Mouse (Mus musculus) WW6 (cell line): ENCODE measurements around the gene C1qtnf9.
A peak's percentile ranks its signal among the peaks of the same experiment; 100 is the strongest.

Experiments used
- DNase-seq: peaks from one replicate; pipeline ENCODE4 v3.0.0-alpha.2; 2013; ENCODE audit warnings: low read depth, low spot score

C1qtnf9 gene

DNA sequence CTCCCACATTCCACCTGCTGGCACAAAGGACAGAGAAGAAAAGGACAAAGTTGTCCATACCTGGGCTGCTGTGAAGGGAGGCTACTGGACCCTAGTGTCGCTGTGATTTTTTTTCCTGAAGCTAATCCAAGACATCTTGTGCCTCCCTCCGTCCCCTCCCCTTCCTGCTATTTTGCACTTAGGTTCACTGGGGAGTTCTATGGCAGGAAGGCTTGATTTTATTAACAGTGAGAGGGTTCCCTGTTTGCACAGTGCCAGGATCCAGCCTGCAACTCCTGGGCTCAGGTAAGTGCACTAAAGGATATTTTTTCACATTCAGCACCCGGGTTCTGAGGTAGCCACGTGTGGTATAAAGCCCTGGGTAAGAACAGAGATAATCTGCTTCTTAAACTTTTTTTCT is at the start of gene C1qtnf9:
Gene C1qtnf9, plus strand, starts transcription at position 251 of the 400 bp plus-strand sequence.
- DNase-seq = no peak

DNA sequence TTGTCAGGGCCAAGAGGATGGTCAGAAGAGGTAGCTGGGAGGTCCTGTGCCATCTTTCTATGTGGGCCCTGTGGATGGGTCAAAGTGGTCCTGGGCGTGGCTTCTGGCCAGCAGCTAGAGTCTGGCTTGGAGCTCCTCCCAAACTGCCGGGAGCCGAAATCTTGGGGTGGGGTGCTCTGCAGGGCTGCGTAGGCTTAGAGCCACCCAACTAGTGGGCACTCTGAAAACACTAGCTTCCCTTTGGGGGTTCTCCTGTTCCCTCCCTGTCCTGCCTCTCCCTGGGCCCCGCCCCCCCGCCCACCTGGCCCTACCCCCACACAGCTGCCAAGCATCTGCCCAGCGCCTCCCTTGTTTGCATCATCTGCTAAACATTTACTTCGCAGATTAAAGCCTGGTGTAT is 46.6 kb upstream of the C1qtnf9 start:
- no peak for DNase-seq

- DNase-seq = no peak
Observed at GRCm38 (mm10) chr14:60721938-60722337, 46.0 kb upstream of the C1qtnf9 start.

- DNase-seq = no peak
Observed at GRCm38 (mm10) chr14:60726091-60726490, 41.8 kb upstream of the C1qtnf9 start.

- no peak for DNase-seq
Observed at GRCm38 (mm10) chr14:60727130-60727529, 40.8 kb upstream of the C1qtnf9 start.

DNA sequence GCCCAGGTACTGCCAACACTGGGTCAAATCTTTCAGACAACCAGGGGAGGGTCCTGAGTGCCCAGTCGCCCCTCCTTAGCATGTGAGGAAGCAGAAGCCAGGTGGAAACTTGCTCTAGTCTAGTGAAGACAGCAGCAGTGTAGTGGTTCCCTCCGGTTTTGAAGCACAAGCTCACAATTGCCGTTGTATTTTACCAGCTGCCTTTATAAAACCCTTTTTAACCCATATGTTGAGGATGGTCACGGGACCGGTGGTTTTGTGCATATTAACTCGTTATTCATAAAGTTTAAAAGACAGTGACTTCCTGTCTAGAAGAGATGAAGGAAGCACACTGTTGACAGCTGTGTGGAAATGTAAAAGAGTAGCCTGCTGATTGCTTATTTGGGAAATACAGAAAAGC is 35.9 kb upstream of the C1qtnf9 start:
- DNase-seq = no peak

DNA sequence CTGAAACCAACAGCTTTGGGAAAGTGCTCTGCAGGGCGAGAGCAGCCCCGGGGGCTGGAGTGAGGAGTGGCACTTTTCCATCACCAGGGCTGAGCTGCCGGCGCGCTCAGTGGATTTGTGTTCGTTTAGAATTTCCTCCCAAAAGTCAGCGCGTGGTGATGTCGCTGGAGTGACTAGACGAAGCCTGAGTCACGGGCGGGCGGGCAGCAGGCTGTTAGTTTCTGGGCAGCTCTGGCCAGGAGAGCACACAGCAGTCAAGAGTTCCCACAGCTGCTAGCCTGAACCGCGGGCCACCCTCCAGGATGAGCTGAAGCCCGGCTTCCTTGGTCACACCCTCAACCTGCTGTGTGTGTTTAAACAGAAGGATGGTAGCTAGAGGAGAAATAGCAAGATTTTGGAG is 35.1 kb upstream of the C1qtnf9 start:
- no peak for DNase-seq

- no peak for DNase-seq
Observed at GRCm38 (mm10) chr14:60733706-60734105, 34.2 kb upstream of the C1qtnf9 start.

- DNase-seq = no peak
Observed at GRCm38 (mm10) chr14:60735206-60735605, 32.7 kb upstream of the C1qtnf9 start.

- DNase-seq = no peak
Observed at GRCm38 (mm10) chr14:60735848-60736547, 31.9 kb upstream of the C1qtnf9 start.

DNA sequence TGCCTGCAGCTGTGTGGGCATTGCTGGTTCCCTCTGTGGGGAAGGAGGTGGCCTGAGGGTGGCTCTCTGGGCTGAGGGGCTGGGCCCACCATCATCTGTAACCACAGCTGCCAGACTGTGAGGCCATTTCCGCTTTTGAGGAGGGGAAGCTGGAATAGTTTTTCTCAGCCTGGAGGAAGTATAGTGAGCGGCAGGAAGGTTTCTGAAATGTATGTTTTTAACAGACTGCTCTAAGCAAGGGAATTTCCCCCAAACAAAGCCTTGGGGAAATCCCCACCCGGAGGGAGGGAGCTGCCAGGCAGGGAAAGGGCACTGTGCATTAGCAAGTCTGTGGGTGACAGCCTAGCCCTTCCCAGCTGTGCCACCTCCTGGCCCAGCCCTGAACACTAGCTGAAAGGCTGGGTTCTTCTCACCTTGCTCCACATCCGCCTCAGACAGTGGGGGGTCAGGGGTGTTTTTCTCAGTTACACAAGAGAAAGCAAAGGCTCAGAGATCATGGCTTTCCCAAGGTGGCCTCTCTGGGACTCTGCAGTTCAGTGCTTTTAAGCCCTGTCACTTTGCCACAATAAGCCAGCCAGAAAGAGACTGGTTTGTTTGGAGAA is 31.2 kb upstream of the C1qtnf9 start:
- DNase-seq = peak; percentile 29

- no peak for DNase-seq
Observed at GRCm38 (mm10) chr14:60737202-60737611, 30.7 kb upstream of the C1qtnf9 start.

DNA sequence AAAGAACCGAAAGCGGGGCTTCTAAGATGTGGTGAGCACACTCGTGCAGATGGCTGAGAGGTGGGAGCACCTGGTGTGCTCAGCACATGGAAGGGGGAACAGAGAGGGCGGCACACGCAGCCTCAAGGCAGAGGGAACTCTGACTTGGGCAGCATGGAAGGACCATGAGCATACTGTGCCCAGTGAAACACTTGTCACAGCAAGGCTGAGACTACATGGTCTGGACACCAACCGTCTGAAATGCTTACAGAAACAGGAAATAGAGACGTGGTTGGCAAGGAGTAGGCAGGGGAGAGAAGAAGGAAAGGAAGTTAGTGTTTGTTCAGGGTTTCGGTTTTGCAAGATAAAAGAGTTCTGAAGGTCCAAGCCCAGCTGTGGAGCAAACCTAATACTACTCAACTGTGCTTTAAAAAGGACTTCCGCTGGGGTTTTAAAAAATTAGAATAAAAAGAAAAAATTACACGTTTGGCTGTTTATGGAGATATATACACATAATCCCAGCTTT is 29.4 kb upstream of the C1qtnf9 start:
- no peak for DNase-seq

DNA sequence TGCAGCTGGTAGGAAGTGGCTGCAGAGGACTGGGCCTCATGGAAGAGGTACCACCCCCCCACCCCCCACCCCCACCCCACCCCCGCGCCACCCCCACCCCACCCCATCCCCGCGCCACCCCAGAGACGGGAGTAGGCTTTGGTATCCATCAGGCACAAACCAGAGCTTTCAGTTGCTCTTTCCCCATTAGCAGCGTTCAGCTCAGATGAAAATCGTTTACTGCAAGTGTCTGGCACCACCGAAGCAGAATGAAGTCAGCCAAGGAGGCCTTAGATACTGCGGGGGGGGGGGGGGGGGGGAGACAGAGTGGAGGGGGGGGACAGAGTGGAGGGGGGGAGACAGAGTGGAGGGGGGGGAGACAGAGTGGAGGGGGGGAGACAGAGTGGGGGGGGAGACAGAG is 28.8 kb upstream of the C1qtnf9 start:
- DNase-seq = no peak

- DNase-seq = no peak
Observed at GRCm38 (mm10) chr14:60739616-60740015, 28.3 kb upstream of the C1qtnf9 start.

GRCm38 (mm10) chr14:60740507-60740906 is 27.4 kb upstream of the C1qtnf9 start:
- DNase-seq = no peak

- DNase-seq = no peak
Observed at GRCm38 (mm10) chr14:60741033-60741432, 26.9 kb upstream of the C1qtnf9 start.

DNA sequence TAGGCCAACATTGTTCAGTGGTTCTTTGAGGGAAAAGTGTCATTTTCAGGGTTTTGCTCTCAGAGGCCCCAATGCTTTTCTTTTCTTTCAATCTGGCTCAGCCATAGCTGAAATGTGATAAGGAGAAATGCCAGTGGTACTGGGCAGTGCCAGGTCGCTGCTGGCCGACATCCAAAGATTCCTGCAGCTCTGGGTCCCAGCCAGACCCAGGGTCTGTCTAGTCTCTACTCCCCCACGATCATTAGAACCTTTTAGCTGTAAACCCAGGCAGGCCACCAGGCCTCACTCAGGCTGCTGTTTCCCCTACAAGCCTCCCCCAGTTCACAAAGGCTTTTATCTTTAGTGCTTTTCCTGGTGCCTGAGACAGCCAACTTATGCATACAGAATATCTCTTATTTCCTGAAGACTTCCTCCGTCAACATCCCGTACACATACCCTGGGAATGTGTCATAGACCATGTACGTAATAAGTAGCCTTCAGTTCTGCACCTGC is 26.4 kb upstream of the C1qtnf9 start:
- no peak for DNase-seq

DNA sequence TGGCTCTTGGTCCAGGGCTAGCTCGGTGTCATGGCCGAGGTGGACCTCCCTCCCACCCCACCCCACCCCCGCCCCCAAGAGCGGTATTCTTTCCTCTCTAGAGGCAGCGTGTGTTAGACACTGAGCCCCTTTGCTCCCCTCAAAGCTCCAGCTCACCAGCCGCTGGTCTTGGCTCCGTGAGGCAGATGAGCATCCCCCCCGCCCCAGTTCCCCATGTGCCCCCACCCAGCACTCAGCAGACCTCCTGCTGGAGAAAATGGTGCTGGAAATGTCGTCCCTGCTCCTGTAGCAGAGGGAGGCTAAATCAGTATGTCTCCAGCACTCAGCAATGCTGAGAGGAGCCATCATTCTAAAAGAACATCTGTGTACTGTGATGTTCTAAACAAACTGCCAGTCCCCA is 24.3 kb upstream of the C1qtnf9 start:
- no peak for DNase-seq

- no peak for DNase-seq
Observed at GRCm38 (mm10) chr14:60745201-60745600, 22.7 kb upstream of the C1qtnf9 start.

DNA sequence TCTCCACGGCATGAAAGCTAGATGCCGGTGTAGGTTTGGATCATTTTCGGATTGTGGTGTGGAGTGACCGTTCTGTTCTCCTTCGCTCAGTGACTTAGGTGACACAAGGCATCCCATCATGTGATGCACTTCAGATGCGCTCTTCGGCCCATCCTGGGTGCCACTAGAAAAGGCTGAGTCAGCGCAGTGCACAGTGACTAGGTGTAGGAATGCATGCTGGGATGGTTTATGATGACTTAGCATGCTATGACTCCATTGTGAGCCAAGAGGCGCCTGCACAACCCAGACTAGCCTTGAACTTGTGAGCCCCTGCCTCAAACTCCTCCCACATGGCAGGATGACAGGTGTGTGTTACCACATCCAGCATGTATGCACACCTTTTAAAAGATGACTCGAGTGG is 21.8 kb upstream of the C1qtnf9 start:
- no peak for DNase-seq

GRCm38 (mm10) chr14:60747154-60747870 is 20.6 kb upstream of the C1qtnf9 start:
- DNase-seq = no peak
